Mouse (Mus musculus): ENCODE measurements around the gene Rpl10-ps3.

DNA sequence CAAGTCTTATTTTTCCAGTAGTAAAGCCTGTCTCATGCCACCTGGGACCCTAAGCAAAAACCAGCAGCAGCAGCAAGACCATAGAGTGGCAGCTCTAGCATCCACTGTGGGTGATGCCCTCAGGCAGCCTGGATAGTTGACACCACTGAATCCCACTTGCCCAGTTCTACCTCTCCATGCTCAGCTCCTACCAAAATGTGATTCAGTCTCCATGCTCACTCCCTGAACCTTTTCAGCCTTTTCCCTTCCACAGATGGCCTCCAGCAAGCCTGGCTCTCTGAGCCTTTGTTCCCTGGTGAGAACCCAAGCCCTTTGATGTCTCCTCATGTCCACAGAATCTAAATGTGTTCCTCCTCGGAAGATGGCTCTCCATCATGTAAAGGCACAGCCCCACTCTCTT is 5.8 kb upstream of the Rpl10-ps3 start:
- TF ChIP-seq POLR2A (IDR thresholded peaks at IDR 0.05; ENCODE audit: extremely low read depth, insufficient read depth, low read length) (no peak), CTCF (IDR thresholded peaks at IDR 0.05; ENCODE audit: extremely low read depth, insufficient read depth, low read length) (no peak)
